Mouse (Mus musculus): ENCODE measurements around the gene Cfap69. TPM values are rescaled to one million over a fixed set of nuclear protein-coding genes. Genes with fewer than 3 reads are reported as not detected.

Gene Cfap69
- total RNA-seq (2021): under 1 TPM; 0.37 to 0.89 TPM
- 0.49 and 0.50 TPM in 2 replicates for polyA plus RNA-seq (2012; rRNA removed)
- long read RNA-seq, partial matches to known transcripts: 0 of 1 reads
- long read RNA-seq, other reads (novel, unspliced or antisense): 1 of 1 reads

GRCm38 (mm10) chr5:5663655-5664370 is at the start of gene Cfap69:
Gene Cfap69 (minus strand): TSS chr5:5664239.
- no peaks in the 10 kb centered on the region for H3K4me1 ChIP-seq (ENCODE audit: control insufficient read depth, insufficient read depth, low read length)
- H3K36me3 ChIP-seq (ENCODE audit: control insufficient read depth, insufficient read depth, low read length): no peaks in the 10 kb centered on the region
- TF ChIP-seq CTCF (IDR thresholded peaks at IDR 0.05) (no peak), POLR2A (IDR thresholded peaks at IDR 0.05; ENCODE audit: insufficient read depth, low read depth, low read length) (no peak), EP300 (IDR thresholded peaks at IDR 0.05; ENCODE audit: insufficient read depth, low read depth, low read length) (no peak)
- peak within 1 kb of the TSS; percentile 58 for H3K4me3 ChIP-seq
- H3K27ac ChIP-seq: no peak within 1 kb of the TSS
- DNase-seq: peak; percentile 71 to 78
- WGBS: under 1% methylated on average over 48 of the region's 48 CpGs
- H3K79me2 ChIP-seq (replicated peaks; ENCODE audit: control insufficient read depth, insufficient read depth, low read length): no peaks in the 10 kb centered on the region
- H3K9ac ChIP-seq (ENCODE audit: low read depth, low read length): peak within 1 kb of the TSS; percentile 50
- intact Hi-C loops (cut with DNase I): loop anchor here (5.0 to 10.0 kb wide), 2 partner anchors 102 to 149 kb away; partner anchors contain the start of gene Cldn12
- no peaks in the 10 kb centered on the region for H3K27me3 ChIP-seq (ENCODE audit: control insufficient read depth, insufficient read depth, low read length)

DNA sequence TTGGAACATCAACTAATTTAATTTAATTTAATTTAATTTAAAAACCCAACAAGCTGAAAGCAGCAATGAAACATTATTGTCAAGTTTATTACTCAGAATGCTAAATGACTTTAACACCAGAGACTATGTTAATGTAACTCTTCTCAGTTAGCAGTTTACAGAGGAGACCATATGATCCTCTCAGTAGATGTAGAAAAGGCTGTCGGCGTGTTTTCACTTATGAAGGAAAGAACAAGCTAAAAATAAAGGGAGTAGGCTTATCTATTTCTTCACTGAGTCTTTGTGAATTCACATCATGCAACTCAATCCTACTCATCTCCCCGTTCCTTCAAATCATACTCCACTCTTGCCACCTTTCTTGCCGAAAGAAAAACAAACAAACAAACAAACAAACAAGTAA is 47.0 kb upstream of the Cfap69 start:
- H3K36me3 ChIP-seq (ENCODE audit: control insufficient read depth, insufficient read depth, low read length): no peaks in the 10 kb centered on the region
- 51% methylated on average over 4 of the region's 4 CpGs for WGBS
- no peak overlapping the region for H3K27ac ChIP-seq
- no peak overlapping the region for H3K9ac ChIP-seq (ENCODE audit: low read depth, low read length)
- H3K79me2 ChIP-seq (replicated peaks; ENCODE audit: control insufficient read depth, insufficient read depth, low read length): no peaks in the 10 kb centered on the region
- no peaks in the 10 kb centered on the region for H3K4me1 ChIP-seq (ENCODE audit: control insufficient read depth, insufficient read depth, low read length)
- no peak for DNase-seq
- no peaks in the 10 kb centered on the region for H3K27me3 ChIP-seq (ENCODE audit: control insufficient read depth, insufficient read depth, low read length)
- TF ChIP-seq CTCF (IDR thresholded peaks at IDR 0.05) (no peak), EP300 (IDR thresholded peaks at IDR 0.05; ENCODE audit: insufficient read depth, low read depth, low read length) (no peak), POLR2A (IDR thresholded peaks at IDR 0.05; ENCODE audit: insufficient read depth, low read depth, low read length) (no peak)
- no peak overlapping the region for H3K4me3 ChIP-seq
- intact Hi-C loops (cut with DNase I): no loop called here

DNA sequence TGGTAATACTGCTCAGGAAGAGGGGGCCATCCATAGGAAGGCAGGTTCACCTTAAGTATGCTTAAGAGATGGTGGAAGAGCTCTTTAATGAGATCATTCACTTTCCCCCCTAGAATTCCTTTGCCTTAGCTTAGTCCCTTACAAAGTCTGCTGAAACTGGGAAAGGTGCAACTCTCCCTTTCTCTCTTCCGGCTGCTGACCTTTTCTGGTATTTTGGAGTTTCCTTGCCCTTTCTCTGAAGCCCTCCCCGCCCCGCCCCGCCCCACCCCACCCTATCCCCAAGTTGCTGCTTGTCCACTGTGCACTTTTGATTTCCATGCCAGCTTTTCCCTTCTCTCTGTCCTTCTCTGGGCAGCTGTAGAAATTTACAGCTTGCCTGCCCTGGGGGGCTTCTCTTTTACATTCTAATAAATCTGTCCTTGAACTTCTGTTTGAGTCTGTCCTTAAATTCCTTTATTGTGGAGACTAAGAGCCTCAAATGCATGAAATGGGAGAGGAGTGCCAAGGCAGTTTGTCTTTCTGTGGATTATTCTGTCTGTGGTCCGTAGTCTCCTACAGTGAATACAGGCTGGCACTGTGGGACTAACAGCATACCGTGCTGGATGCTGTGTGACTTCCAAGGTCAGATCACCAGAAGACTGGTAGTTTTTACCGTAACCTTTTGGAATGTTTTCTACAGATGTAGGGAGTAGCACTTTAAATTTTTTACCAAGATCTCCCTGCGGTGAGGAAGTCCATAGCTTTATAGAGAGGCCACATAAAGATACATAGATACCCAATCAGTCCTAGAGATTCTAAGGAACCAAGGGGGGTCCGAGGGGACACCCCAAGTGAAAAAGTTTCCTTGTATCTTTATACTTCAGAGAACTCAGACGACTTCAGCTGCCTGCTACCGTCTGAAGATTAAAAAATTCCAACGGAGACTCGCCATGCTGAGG is 43.6 kb upstream of the Cfap69 start:
- TF ChIP-seq POLR2A (IDR thresholded peaks at IDR 0.05; ENCODE audit: insufficient read depth, low read depth, low read length): no peak
- TF ChIP-seq CTCF (IDR thresholded peaks at IDR 0.05): no peak
- TF ChIP-seq EP300 (IDR thresholded peaks at IDR 0.05; ENCODE audit: insufficient read depth, low read depth, low read length): no peak
- 64% methylated on average over 13 of the region's 13 CpGs for WGBS
- no peaks in the 10 kb centered on the region for H3K4me1 ChIP-seq (ENCODE audit: control insufficient read depth, insufficient read depth, low read length)
- H3K79me2 ChIP-seq (replicated peaks; ENCODE audit: control insufficient read depth, insufficient read depth, low read length): no peaks in the 10 kb centered on the region
- no peak overlapping the region for H3K9ac ChIP-seq (ENCODE audit: low read depth, low read length)
- H3K27me3 ChIP-seq (ENCODE audit: control insufficient read depth, insufficient read depth, low read length): no peaks in the 10 kb centered on the region
- H3K36me3 ChIP-seq (ENCODE audit: control insufficient read depth, insufficient read depth, low read length): no peaks in the 10 kb centered on the region
- no peak overlapping the region for H3K27ac ChIP-seq
- H3K4me3 ChIP-seq: no peak overlapping the region
- intact Hi-C loops (cut with DNase I): no loop called here
- no peak for DNase-seq

GRCm38 (mm10) chr5:5705019-5705418 is 41.0 kb upstream of the Cfap69 start:
- intact Hi-C loops (cut with DNase I): no loop called here
- WGBS: 57% methylated on average over 2 of the region's 2 CpGs
- Histone ChIP-seq H3K9ac (ENCODE audit: low read depth, low read length) (no peak overlapping the region), H3K36me3 (ENCODE audit: control insufficient read depth, insufficient read depth, low read length) (no peaks in the 10 kb centered on the region), H3K79me2 (replicated peaks; ENCODE audit: control insufficient read depth, insufficient read depth, low read length) (no peaks in the 10 kb centered on the region), H3K4me3 (no peak overlapping the region), H3K27ac (no peak overlapping the region), H3K4me1 (ENCODE audit: control insufficient read depth, insufficient read depth, low read length) (no peaks in the 10 kb centered on the region), H3K27me3 (ENCODE audit: control insufficient read depth, insufficient read depth, low read length) (no peaks in the 10 kb centered on the region)
- no peak for DNase-seq
- TF ChIP-seq CTCF (IDR thresholded peaks at IDR 0.05): no peak
- TF ChIP-seq POLR2A (IDR thresholded peaks at IDR 0.05; ENCODE audit: insufficient read depth, low read depth, low read length): no peak
- no peak for TF ChIP-seq EP300 (IDR thresholded peaks at IDR 0.05; ENCODE audit: insufficient read depth, low read depth, low read length)

GRCm38 (mm10) chr5:5700386-5700785 is 36.3 kb upstream of the Cfap69 start:
- intact Hi-C loops (cut with DNase I): no loop called here
- no peaks in the 10 kb centered on the region for H3K27me3 ChIP-seq (ENCODE audit: control insufficient read depth, insufficient read depth, low read length)
- 84% methylated on average over 2 of the region's 2 CpGs for WGBS
- no peaks in the 10 kb centered on the region for H3K79me2 ChIP-seq (replicated peaks; ENCODE audit: control insufficient read depth, insufficient read depth, low read length)
- no peaks in the 10 kb centered on the region for H3K4me1 ChIP-seq (ENCODE audit: control insufficient read depth, insufficient read depth, low read length)
- TF ChIP-seq EP300 (IDR thresholded peaks at IDR 0.05; ENCODE audit: insufficient read depth, low read depth, low read length) (no peak), CTCF (IDR thresholded peaks at IDR 0.05) (no peak), POLR2A (IDR thresholded peaks at IDR 0.05; ENCODE audit: insufficient read depth, low read depth, low read length) (no peak)
- no peak overlapping the region for H3K27ac ChIP-seq
- no peak overlapping the region for H3K9ac ChIP-seq (ENCODE audit: low read depth, low read length)
- H3K4me3 ChIP-seq: no peak overlapping the region
- H3K36me3 ChIP-seq (ENCODE audit: control insufficient read depth, insufficient read depth, low read length): no peaks in the 10 kb centered on the region
- no peak for DNase-seq

All from heart, adult 2 months (tissue).